Mouse (Mus musculus) liver, postnatal 0 days (tissue): ENCODE measurements around the gene Smim11. TPM values are rescaled to one million over a fixed set of nuclear protein-coding genes. Genes with fewer than 3 reads are reported as not detected.

Experiments
- ATAC-seq: fragments of 200-750 bp; cut with Nextera tagmentation; 2 replicates; pipeline ENCODE4 v1.8.0; 2017; ENCODE audit warnings: mild to moderate bottlenecking, moderate library complexity
- DNase-seq: peaks from one replicate; pipeline ENCODE4 v3.0.0-alpha.2; 2016
- H3K27ac ChIP-seq: fragments of 300-500 bp; sonication (generic); 2 replicates; pipeline ENCODE4 v1.5.1; 2014; ENCODE audit warnings: antibody characterized with exemption, moderate library complexity, mild to moderate bottlenecking, low read depth
- H3K27me3 ChIP-seq: fragments of 300-500 bp; sonication (generic); 2 replicates; pipeline ENCODE4 v1.6.1; 2014; ENCODE audit warnings: low read length, control low read depth, mixed read lengths; ENCODE audit not compliant: insufficient read depth
- H3K36me3 ChIP-seq: fragments of 300-500 bp; sonication (generic); replicated peaks from 2 replicates; pipeline ENCODE4 v1.6.1; 2014; ENCODE audit warnings: mild to moderate bottlenecking, control low read depth, low read length, moderate library complexity, mixed read lengths; ENCODE audit not compliant: insufficient read depth
- H3K4me1 ChIP-seq: fragments of 300-500 bp; sonication (generic); 2 replicates; pipeline ENCODE4 v1.6.1; 2014; ENCODE audit warnings: antibody characterized with exemption, mild to moderate bottlenecking, control low read depth; ENCODE audit not compliant: insufficient read depth
- H3K4me2 ChIP-seq: fragments of 300-500 bp; sonication (generic); 2 replicates; pipeline ENCODE4 v1.6.1; 2014; ENCODE audit warnings: low read depth, mild to moderate bottlenecking, low read length, moderate library complexity, mixed read lengths
- H3K4me3 ChIP-seq: fragments of 300-500 bp; sonication (generic); 2 replicates; pipeline ENCODE4 v1.5.1; 2014; ENCODE audit warnings: low read depth, low read length
- H3K9ac ChIP-seq: fragments of 300-500 bp; sonication (generic); replicated peaks from 2 replicates; pipeline ENCODE4 v1.6.1; 2014; ENCODE audit warnings: mild to moderate bottlenecking, moderate library complexity
- H3K9me3 ChIP-seq: fragments of 300-500 bp; sonication (generic); 2 replicates; pipeline ENCODE4 v1.6.1; 2016; ENCODE audit warnings: mild to moderate bottlenecking, control low read depth, low read length, mixed read lengths
- CTCF ChIP-seq: sonication (generic); IDR thresholded peaks from 2 replicates; pipeline ENCODE4 v1.5.1; 2016; ENCODE audit warnings: antibody characterized with exemption, low read depth
- EP300 ChIP-seq: IDR thresholded peaks from 2 replicates; pipeline ENCODE4 v1.6.1; 2016; ENCODE audit warnings: antibody characterized with exemption, low read depth, mild to moderate bottlenecking
- WGBS: fragments of 180-500 bp; shearing (Covaris S2); extraction: QIAGEN DNeasy Blood & Tissue Kit; methylation state at CpG from one replicate; pipeline ENCODE4 v1.1.7; 2014; ENCODE audit not compliant: insufficient replicate concordance; 5-methylcytosine and 5-hydroxymethylcytosine counted together
- polyA plus RNA-seq: library from polyadenylated mRNA; unstranded; fragments of >200 nt; fragmentation: Nextera tagmentation; extraction: Ambion mirVana; gene quantifications from 2 replicates; pipeline ENCODE4 v1.2.1, GENCODE M21; 2015

The Smim11 gene
- polyA plus RNA-seq, 1 experiment from 2014 or later = 42.5 TPM

- no peak for TF ChIP-seq EP300
- TF ChIP-seq CTCF = no peak
- no peak for ATAC-seq
- Histone ChIP-seq H3K4me2 (no peak overlapping the region), H3K27me3 (no peaks in the 10 kb centered on the region; the same call in 1 of the 2 replicates), H3K27ac (no peak overlapping the region), H3K9ac (no peak overlapping the region), H3K4me1 (no peaks in the 10 kb centered on the region), H3K9me3 (no peaks in the 10 kb centered on the region), H3K4me3 (no peak overlapping the region), H3K36me3 (no peaks in the 10 kb centered on the region)
- DNase-seq = no peak
- 44% methylated on average over 5 of the region's 5 CpGs for WGBS
Measured at GRCm38 (mm10) chr16:92355366-92355765, 54.3 kb downstream of the Smim11 start.

- no peaks in the 10 kb centered on the region for H3K4me1 ChIP-seq
- H3K27me3 ChIP-seq = no peaks in the 10 kb centered on the region; the same call in 1 of the 2 replicates
- 58% methylated on average over 11 of the region's 11 CpGs for WGBS
- ATAC-seq (no peak), DNase-seq (no peak)
- no peak for TF ChIP-seq CTCF
- TF ChIP-seq EP300 = no peak
- H3K36me3 ChIP-seq = no peaks in the 10 kb centered on the region
- no peak overlapping the region for H3K4me2 ChIP-seq
- H3K27ac ChIP-seq = no peak overlapping the region
- no peak overlapping the region for H3K9ac ChIP-seq
- H3K9me3 ChIP-seq = no peaks in the 10 kb centered on the region
- H3K4me3 ChIP-seq = no peak overlapping the region
Measured at GRCm38 (mm10) chr16:92355982-92356381, 54.9 kb downstream of the Smim11 start.

GRCm38 (mm10) chr16:92357023-92357422, 55.9 kb downstream of the Smim11 start:
- Histone ChIP-seq H3K36me3 (no peaks in the 10 kb centered on the region), H3K4me3 (no peak overlapping the region), H3K9ac (no peak overlapping the region), H3K27me3 (no peaks in the 10 kb centered on the region; the same call in 1 of the 2 replicates), H3K9me3 (no peaks in the 10 kb centered on the region), H3K4me1 (no peaks in the 10 kb centered on the region), H3K27ac (no peak overlapping the region), H3K4me2 (no peak overlapping the region)
- ATAC-seq (no peak), DNase-seq (no peak)
- 67% methylated on average over 9 of the region's 9 CpGs for WGBS
- TF ChIP-seq EP300 (no peak), CTCF (no peak)

- DNase-seq (no peak), ATAC-seq (no peak)
- H3K4me3 ChIP-seq = no peak overlapping the region
- TF ChIP-seq CTCF (no peak), EP300 (no peak)
- no peaks in the 10 kb centered on the region for H3K4me1 ChIP-seq
- H3K27me3 ChIP-seq = no peaks in the 10 kb centered on the region; the same call in 1 of the 2 replicates
- no peak overlapping the region for H3K27ac ChIP-seq
- H3K9me3 ChIP-seq = no peaks in the 10 kb centered on the region
- H3K36me3 ChIP-seq = no peaks in the 10 kb centered on the region
- no peak overlapping the region for H3K9ac ChIP-seq
- 75% methylated on average over 10 of the region's 10 CpGs for WGBS
- no peak overlapping the region for H3K4me2 ChIP-seq
Measured at GRCm38 (mm10) chr16:92357566-92357965, 56.5 kb downstream of the Smim11 start.

- H3K4me2 ChIP-seq = no peak overlapping the region
Measured at GRCm38 (mm10) chr16:92358734-92359133, 57.6 kb downstream of the Smim11 start.

GRCm38 (mm10) chr16:92359229-92359628, 58.1 kb downstream of the Smim11 start, which contains the start of gene Kcne1:
Gene Kcne1 (minus strand): TSS chr16:92359468.
- H3K9ac ChIP-seq = no peak within 1 kb of the TSS
- no peaks in the 10 kb centered on the region for H3K4me1 ChIP-seq
- no peak within 1 kb of the TSS for H3K27ac ChIP-seq
- no peak for DNase-seq
- ATAC-seq = no peak
- no peaks in the 10 kb centered on the region for H3K36me3 ChIP-seq
- TF ChIP-seq CTCF = no peak
- no peak within 1 kb of the TSS for H3K4me3 ChIP-seq
- no peaks in the 10 kb centered on the region for H3K9me3 ChIP-seq
- H3K27me3 ChIP-seq = no peaks in the 10 kb centered on the region; the same call in 1 of the 2 replicates
- 55% methylated on average over 9 of the region's 9 CpGs for WGBS
- no peak within 1 kb of the TSS for H3K4me2 ChIP-seq

More at GRCm38 (mm10) chr16:92358734-92359133, 57.6 kb downstream of the Smim11 start:
- Histone ChIP-seq H3K27me3 (no peaks in the 10 kb centered on the region; the same call in 1 of the 2 replicates), H3K36me3 (no peaks in the 10 kb centered on the region), H3K4me3 (no peak overlapping the region), H3K9me3 (no peaks in the 10 kb centered on the region), H3K9ac (no peak overlapping the region), H3K4me1 (no peaks in the 10 kb centered on the region), H3K27ac (no peak overlapping the region)
- TF ChIP-seq EP300 = no peak
- TF ChIP-seq CTCF = no peak
- ATAC-seq (no peak), DNase-seq (no peak)
- 33% methylated on average over 9 of the region's 9 CpGs for WGBS

GRCm38 (mm10) chr16:92360711-92361110, 59.6 kb downstream of the Smim11 start:
- Histone ChIP-seq H3K4me3 (no peak overlapping the region), H3K27me3 (no peaks in the 10 kb centered on the region; the same call in 1 of the 2 replicates), H3K36me3 (no peaks in the 10 kb centered on the region), H3K9ac (no peak overlapping the region), H3K4me1 (no peaks in the 10 kb centered on the region), H3K27ac (no peak overlapping the region), H3K4me2 (no peak overlapping the region), H3K9me3 (no peaks in the 10 kb centered on the region)
- WGBS = 78% methylated on average over 7 of the region's 7 CpGs
- DNase-seq (no peak), ATAC-seq (no peak)
- TF ChIP-seq CTCF (no peak), EP300 (no peak)

Other genes with a start within 250 kb of the Smim11 start
- gene Mrps6, start 243.0 kb upstream of the Smim11 start, polyA plus RNA-seq = 41.3 and 41.4 TPM in 2 replicates
- not detected in 2 replicates for gene Gm49711, start 243.0 kb upstream of the Smim11 start, polyA plus RNA-seq
- gene Slc5a3, start 243.0 kb upstream of the Smim11 start, polyA plus RNA-seq = 0.53 and 0.82 TPM in 2 replicates
- gene Kcne2, start 8.9 kb upstream of the Smim11 start, polyA plus RNA-seq = not detected in 2 replicates
- not detected in 2 replicates for gene Fam243, start 20.2 kb downstream of the Smim11 start, polyA plus RNA-seq
- not detected in 2 replicates for gene Kcne1, start 58.2 kb downstream of the Smim11 start, polyA plus RNA-seq
- gene Rcan1, start 169.6 kb downstream of the Smim11 start, polyA plus RNA-seq = 9.9 and 12.0 TPM in 2 replicates
- 0.31 and 0.32 TPM in 2 replicates for gene Clic6, start 184.4 kb downstream of the Smim11 start, polyA plus RNA-seq